Mouse (Mus musculus) liver, embryonic 13.5 days (tissue): Measurements from ENCODE around the gene Hoxb3. TPM values are rescaled to one million over a fixed set of nuclear protein-coding genes. Genes with fewer than 3 reads are reported as not detected.

Experiments
- ATAC-seq: fragments of 200-750 bp; cut with Nextera tagmentation; 2 replicates; pipeline ENCODE4 v1.8.0; 2017; ENCODE audit warnings: low read depth, mild to moderate bottlenecking, moderate number of reproducible peaks, moderate library complexity
- DNase-seq: peaks from one replicate; pipeline ENCODE4 v3.0.0; 2022
- H3K27ac ChIP-seq: fragments of 300-500 bp; sonication (generic); 2 replicates; pipeline ENCODE4 v1.5.1; 2015; ENCODE audit warnings: moderate library complexity, mild to moderate bottlenecking, inconsistent platforms
- H3K27me3 ChIP-seq: fragments of 300-500 bp; sonication (generic); 2 replicates; pipeline ENCODE4 v1.6.1; 2015; ENCODE audit warnings: mild to moderate bottlenecking, inconsistent platforms
- H3K36me3 ChIP-seq: fragments of 300-500 bp; sonication (generic); 2 replicates; pipeline ENCODE4 v1.6.1; 2015; ENCODE audit warnings: mild to moderate bottlenecking, inconsistent platforms
- H3K4me1 ChIP-seq: fragments of 300-500 bp; sonication (generic); replicated peaks from 2 replicates; pipeline ENCODE4 v1.6.1; 2015; ENCODE audit warnings: inconsistent platforms
- H3K4me2 ChIP-seq: fragments of 300-500 bp; sonication (generic); 2 replicates; pipeline ENCODE4 v1.6.1; 2015; ENCODE audit warnings: inconsistent platforms, mild to moderate bottlenecking, moderate library complexity
- H3K4me3 ChIP-seq: fragments of 300-500 bp; sonication (generic); replicated peaks from 2 replicates; pipeline ENCODE4 v1.5.1; 2015; ENCODE audit warnings: mild to moderate bottlenecking, inconsistent platforms
- H3K9ac ChIP-seq: fragments of 300-500 bp; sonication (generic); 2 replicates; pipeline ENCODE4 v1.6.1; 2015; ENCODE audit warnings: mild to moderate bottlenecking, inconsistent platforms
- H3K9me3 ChIP-seq: fragments of 300-500 bp; sonication (generic); replicated peaks from 2 replicates; pipeline ENCODE4 v1.6.1; 2016; ENCODE audit warnings: inconsistent platforms
- WGBS: fragments of 180-500 bp; shearing (Covaris S2); methylation state at CpG from one replicate; pipeline ENCODE4 v1.1.7; 2015; ENCODE audit not compliant: insufficient replicate concordance; 5-methylcytosine and 5-hydroxymethylcytosine counted together
- polyA plus RNA-seq: library from polyadenylated mRNA; unstranded; fragments of >200 nt; fragmentation: Nextera tagmentation; extraction: Ambion mirVana; gene quantifications from 2 replicates; pipeline ENCODE4 v1.2.1, GENCODE M21; 2015

Hoxb3 gene
- polyA plus RNA-seq, 1 experiment from 2014 or later, result 0.13 TPM

DNA sequence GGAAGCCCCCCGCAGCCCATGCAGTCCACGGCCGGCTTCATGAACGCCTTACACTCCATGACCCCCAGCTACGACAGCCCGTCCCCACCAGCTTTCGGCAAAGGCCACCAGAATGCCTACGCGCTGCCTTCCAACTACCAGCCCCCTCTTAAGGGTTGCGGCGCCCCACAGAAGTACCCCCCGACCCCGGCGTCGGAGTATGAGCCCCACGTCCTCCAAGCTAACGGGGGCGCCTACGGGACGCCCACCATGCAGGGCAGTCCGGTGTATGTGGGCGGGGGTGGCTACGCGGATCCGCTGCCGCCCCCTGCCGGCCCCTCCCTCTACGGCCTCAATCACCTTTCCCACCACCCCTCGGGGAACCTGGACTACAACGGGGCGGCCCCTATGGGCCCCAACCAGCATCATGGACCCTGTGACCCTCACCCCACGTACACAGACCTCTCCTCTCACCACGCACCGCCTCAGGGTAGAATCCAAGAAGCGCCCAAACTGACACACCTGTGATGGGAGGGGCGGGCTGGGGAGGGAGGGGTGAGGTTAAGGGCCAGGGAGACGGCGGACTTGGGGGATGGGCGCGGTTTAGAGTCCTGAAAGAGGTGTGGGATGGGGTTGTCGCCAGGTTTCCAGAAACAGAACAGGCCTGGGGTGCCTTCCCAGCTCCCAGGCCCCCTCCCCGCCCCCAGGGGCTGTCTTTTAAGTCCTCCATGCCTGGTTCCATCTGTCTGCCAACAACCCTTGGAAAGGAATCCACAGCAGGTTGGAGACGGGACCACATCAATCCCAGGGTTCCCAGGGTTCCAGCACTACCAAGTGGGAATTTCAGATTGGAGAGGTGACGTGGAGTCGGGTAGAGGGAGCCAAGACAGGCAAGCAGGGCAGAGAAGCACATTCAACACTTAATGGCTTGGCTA, 23.0 kb downstream of the Hoxb3 start:
- Histone ChIP-seq H3K4me1 (peaks cover 4% of the 10 kb centered on the region; the same call in 1 of the 2 replicates), H3K4me2 (peak overlapping the region; percentile 49), H3K9ac (no peak overlapping the region), H3K27me3 (peaks cover 97% of the 10 kb centered on the region), H3K27ac (no peak overlapping the region), H3K4me3 (peak overlapping the region; percentile 35), H3K9me3 (no peaks in the 10 kb centered on the region), H3K36me3 (no peaks in the 10 kb centered on the region)
- no peak for DNase-seq
- no peak for ATAC-seq
- 18% methylated on average over 45 of the region's 45 CpGs for WGBS

DNA sequence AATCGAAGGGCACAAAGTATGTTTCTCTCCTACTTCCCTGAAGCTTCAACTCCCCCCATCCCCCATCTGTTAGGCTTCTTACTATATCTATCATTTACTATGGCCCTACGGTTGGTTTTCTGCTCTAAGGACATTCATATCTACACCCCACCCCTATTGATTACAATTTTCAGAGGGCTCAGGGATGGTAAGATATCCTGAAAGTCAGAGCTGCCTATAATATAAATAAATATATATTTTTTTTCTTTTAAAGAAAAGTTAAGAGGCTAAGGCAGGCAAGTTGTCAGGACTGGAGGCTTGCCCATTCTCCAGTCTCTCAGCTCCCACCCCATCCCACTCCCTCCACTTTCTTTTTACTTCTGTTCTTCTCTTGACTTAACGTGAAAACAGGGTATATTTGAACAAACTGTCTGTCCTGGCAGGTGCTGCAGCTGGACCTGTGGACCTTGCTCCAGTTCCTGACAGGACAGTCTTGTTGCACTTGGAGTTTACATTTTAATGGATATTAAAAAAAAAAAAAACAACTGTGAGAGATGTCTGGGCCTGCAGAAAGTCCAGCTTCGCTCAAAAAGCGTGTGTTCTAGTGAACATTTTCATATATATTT, 23.9 kb downstream of the Hoxb3 start:
- Histone ChIP-seq H3K9me3 (no peaks in the 10 kb centered on the region), H3K4me1 (0 out of 2 replicates have a peak, but pooled peaks cover 4% of the 10 kb centered on the region), H3K4me3 (no peak overlapping the region), H3K9ac (no peak overlapping the region), H3K4me2 (no peak overlapping the region), H3K27me3 (peaks cover 97% of the 10 kb centered on the region), H3K36me3 (no peaks in the 10 kb centered on the region), H3K27ac (no peak overlapping the region)
- 53% methylated on average over 5 of the region's 5 CpGs for WGBS
- DNase-seq (no peak), ATAC-seq (no peak)

DNA sequence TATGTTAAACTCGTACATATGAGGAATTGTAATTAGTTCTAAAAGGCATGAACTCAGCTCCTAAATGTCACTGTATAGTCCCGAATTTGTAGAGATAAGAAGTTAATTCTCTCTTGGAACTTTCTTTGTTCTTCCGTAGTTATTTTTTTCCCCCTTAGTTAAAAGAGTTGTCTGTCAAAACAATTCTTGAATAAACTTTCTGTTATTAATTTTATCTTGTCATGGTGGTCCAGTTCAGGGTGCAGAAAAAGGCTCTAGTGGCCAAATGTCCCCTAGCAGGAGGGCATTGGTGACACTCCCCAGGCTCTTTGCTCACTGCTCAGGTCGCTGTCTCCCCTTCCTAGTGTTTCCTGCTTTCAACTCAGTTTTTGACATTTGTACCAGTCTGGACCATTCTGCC, 24.6 kb downstream of the Hoxb3 start:
- Histone ChIP-seq H3K4me1 (0 out of 2 replicates have a peak, but pooled peaks cover 4% of the 10 kb centered on the region), H3K27me3 (peaks cover 97% of the 10 kb centered on the region), H3K9ac (no peak overlapping the region), H3K27ac (no peak overlapping the region), H3K9me3 (no peaks in the 10 kb centered on the region), H3K36me3 (no peaks in the 10 kb centered on the region), H3K4me2 (no peak overlapping the region), H3K4me3 (no peak overlapping the region)
- 23% methylated on average over 4 of the region's 4 CpGs for WGBS
- DNase-seq, result no peak
- ATAC-seq, result no peak

DNA sequence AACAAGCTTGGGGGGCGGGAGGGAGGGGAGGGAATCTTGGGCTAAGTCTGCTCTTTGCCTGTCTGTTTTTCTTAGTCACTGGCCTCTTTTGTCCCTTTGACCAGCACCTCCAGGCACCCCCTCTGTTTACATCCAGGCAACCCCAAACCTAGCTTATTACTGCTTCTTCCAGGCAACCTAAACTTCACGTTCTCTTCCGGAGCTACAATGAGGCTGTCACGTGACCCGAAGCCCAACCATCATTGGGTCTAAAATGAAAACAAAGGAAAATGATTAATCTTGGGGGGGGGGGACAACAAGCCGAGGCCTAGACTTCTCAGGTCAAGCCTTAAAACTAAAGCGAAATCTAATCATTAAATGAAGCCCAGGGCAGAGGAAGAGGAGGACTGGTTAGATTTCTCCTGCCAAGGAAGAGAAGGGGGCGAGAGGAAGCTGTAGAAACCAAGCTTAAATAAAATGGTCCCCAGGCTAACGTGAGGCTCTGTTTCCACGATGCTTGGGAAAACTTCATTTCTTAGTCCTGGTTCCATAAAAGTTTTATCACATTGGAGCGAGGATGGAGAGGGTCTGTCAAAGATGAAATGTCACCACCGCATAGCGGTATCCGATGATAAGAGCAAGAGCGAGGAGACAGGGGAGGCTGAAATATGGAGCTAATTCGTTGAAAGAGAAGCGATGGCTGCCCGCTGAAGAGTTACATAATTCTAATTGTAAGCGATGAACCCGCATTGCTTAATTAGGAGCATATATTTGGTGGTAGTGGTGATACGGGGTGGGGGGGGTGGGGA, 25.2 kb downstream of the Hoxb3 start:
- Histone ChIP-seq H3K4me3 (no peak overlapping the region), H3K9me3 (no peaks in the 10 kb centered on the region), H3K9ac (no peak overlapping the region), H3K27me3 (peaks cover 97% of the 10 kb centered on the region), H3K4me2 (no peak overlapping the region), H3K4me1 (0 out of 2 replicates have a peak, but pooled peaks cover 4% of the 10 kb centered on the region), H3K27ac (no peak overlapping the region), H3K36me3 (no peaks in the 10 kb centered on the region)
- ATAC-seq, result no peak
- no peak for DNase-seq
- 21% methylated on average over 21 of the region's 21 CpGs for WGBS

DNA sequence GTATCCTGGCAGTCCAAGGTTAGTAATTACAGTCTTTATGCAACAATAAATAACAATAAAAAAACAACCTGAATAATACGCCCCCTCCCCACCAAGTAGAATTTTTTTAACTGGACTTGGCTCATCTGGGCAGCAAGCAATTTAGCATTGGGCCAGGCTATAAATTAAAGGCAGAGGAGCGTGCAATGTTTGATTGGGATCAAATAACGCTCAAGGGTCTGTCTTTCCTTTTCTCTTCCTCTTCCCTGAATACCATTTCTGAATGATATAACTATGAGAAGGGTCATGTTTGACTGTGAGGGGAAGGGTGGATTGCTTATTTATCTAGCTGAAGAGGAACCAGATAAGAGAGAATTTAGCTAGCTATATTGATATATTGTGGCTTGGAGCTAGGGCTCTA, 25.9 kb downstream of the Hoxb3 start:
- H3K4me2 ChIP-seq, result no peak overlapping the region
- H3K36me3 ChIP-seq, result no peaks in the 10 kb centered on the region
- no peak overlapping the region for H3K27ac ChIP-seq
- 56% methylated on average over 3 of the region's 3 CpGs for WGBS
- peaks cover 96% of the 10 kb centered on the region for H3K27me3 ChIP-seq
- ATAC-seq (no peak), DNase-seq (no peak)
- H3K9ac ChIP-seq, result no peak overlapping the region
- H3K9me3 ChIP-seq, result no peaks in the 10 kb centered on the region
- 0 out of 2 replicates have a peak, but pooled peaks cover 4% of the 10 kb centered on the region for H3K4me1 ChIP-seq
- H3K4me3 ChIP-seq, result no peak overlapping the region

DNA sequence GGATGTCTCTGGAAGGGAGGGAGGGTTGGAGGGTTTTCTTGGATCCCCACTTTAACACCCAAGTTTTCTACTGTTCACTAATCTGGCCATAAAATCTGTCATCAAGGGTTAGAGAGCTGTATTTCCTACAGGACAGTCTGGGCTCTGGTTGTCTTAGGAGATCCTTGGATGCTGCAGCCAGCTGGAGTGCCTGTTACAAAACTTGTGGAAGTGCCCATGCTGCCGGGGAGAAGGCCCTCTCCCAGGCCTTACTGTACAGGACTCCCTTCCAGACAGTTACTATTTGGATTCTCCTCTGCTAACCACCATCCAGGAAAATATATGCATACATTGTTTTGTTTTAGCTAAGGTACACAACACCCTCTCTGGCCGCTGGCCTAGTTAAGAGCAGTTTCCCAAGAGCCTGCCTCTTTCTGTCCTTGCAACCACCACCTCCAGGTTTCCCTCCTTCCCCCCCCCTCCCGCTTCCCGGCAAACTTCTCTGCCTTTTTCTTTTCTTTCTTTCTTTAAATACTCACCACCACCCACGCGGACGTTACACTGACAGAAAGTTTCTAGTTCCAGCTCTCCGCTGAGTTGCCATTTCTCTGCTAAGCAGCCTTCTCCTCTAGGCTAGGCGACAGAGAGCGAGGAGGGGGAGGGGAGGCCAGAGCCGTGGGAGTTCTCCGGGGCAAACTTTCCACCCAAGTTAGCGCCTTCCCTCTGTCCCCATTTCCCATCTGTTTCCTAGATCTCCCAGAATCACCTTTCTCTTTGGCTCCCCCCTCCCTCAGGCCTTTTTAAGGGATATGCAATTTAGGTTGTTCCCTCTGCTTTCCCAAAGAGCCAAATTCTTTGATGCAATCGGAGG, 26.6 kb downstream of the Hoxb3 start:
- 0 out of 2 replicates have a peak, but pooled peaks cover 4% of the 10 kb centered on the region for H3K4me1 ChIP-seq
- H3K27me3 ChIP-seq, result peaks cover 96% of the 10 kb centered on the region
- ATAC-seq (no peak), DNase-seq (no peak)
- 30% methylated on average over 14 of the region's 14 CpGs for WGBS
- H3K36me3 ChIP-seq, result no peaks in the 10 kb centered on the region
- no peaks in the 10 kb centered on the region for H3K9me3 ChIP-seq
- no peak overlapping the region for H3K4me3 ChIP-seq
- H3K27ac ChIP-seq, result no peak overlapping the region
- H3K9ac ChIP-seq, result no peak overlapping the region
- no peak overlapping the region for H3K4me2 ChIP-seq

DNA sequence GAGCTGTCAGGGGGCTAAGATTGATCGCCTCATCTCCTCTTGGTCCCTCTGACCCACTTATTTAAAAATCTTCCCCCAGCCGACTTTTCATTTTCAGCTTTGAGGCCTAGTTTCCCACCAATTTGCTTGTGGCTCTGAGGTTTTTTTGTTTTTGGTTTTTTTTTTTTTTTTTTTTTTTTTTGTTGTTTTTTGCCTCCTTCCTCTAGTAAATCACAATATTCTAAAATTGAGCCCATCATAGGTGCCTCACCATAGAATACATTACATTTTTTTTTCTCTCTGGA, 27.2 kb downstream of the Hoxb3 start, which contains the start of gene Hoxb2:
TSS of gene Hoxb2 (plus strand) at position 185 of the 284 bp plus-strand sequence.
- no peak for ATAC-seq
- Histone ChIP-seq H3K9me3 (no peaks in the 10 kb centered on the region), H3K36me3 (no peaks in the 10 kb centered on the region), H3K4me2 (no peak within 1 kb of the TSS), H3K4me3 (no peak within 1 kb of the TSS), H3K27ac (no peak within 1 kb of the TSS), H3K9ac (no peak within 1 kb of the TSS), H3K4me1 (0 out of 2 replicates have a peak, but pooled peaks cover 4% of the 10 kb centered on the region), H3K27me3 (peaks cover 96% of the 10 kb centered on the region)
- no peak for DNase-seq
- 29% methylated on average over 2 of the region's 2 CpGs for WGBS

DNA sequence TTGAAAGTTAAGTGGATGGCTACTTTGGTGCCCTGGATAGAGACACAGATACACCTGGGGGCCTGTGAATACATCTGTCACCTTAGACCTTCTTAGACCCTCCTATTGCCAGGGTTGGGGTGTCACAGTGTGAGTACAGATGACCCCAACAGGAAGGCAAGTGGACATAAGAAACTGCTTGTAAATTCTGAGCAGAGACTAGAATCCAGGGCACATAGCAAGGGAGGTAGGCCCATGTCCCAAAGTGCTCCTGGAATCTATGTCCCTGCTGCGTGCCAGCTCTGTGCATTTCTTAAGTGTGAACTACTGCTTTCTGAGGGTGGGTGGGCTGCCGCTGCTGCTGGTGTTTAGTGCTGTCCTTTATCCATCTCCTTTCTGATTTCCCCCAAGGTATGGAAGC, 27.7 kb downstream of the Hoxb3 start:
- Histone ChIP-seq H3K36me3 (no peaks in the 10 kb centered on the region), H3K4me1 (0 out of 2 replicates have a peak, but pooled peaks cover under 1% of the 10 kb centered on the region), H3K27ac (no peak overlapping the region), H3K4me3 (no peak overlapping the region), H3K9ac (no peak overlapping the region), H3K27me3 (peaks cover 94% of the 10 kb centered on the region), H3K4me2 (no peak overlapping the region), H3K9me3 (no peaks in the 10 kb centered on the region)
- DNase-seq (no peak), ATAC-seq (no peak)
- 59% methylated on average over 2 of the region's 2 CpGs for WGBS

DNA sequence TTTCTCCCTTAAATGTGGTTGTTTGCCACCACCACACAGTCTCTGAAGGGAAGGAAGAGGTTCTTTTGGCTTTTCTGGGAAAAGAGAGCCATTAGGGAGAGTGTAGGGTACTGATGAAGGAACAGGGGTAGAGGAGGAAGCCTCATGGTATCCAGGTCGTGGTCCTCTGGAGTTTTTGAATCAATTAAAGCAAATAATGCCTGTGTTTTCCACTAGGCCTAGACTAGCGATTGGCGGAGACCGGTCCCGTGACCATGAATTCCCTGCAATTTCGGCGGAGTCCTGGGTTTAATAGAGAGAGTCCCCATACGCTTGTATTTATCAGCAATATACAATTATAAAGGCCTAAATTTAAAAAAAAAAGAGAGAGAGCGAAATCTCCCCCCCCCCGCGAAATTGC, 28.2 kb downstream of the Hoxb3 start:
- no peaks in the 10 kb centered on the region for H3K36me3 ChIP-seq
- peaks cover 94% of the 10 kb centered on the region for H3K27me3 ChIP-seq
- ATAC-seq, result no peak
- WGBS, result 20% methylated on average over 11 of the region's 11 CpGs
- H3K27ac ChIP-seq, result no peak overlapping the region
- H3K4me3 ChIP-seq, result no peak overlapping the region
- no peak overlapping the region for H3K9ac ChIP-seq
- no peak overlapping the region for H3K4me2 ChIP-seq
- H3K4me1 ChIP-seq, result no peaks in the 10 kb centered on the region
- H3K9me3 ChIP-seq, result no peaks in the 10 kb centered on the region
- DNase-seq, result no peak

DNA sequence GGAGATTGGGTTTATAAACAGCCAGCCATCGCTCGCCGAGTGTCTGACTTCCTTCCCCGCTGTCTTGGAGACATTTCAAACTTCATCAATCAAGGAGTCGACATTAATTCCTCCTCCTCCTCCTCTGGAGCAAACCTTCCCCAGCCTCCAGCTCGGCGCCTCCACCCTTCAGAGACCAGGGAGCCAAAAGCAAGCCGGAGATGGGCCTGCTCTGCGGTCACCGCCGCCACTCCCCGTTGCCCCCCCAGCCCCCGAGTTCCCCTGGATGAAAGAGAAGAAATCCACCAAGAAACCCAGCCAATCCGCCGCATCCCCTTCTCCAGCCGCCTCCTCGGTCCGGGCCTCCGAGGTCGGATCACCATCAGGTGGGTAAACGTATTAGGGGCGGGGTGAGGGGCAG, 28.7 kb downstream of the Hoxb3 start:
- ATAC-seq (no peak), DNase-seq (no peak)
- H3K4me3 ChIP-seq, result peak overlapping the region; percentile 50
- peak overlapping the region; percentile 61 for H3K27ac ChIP-seq
- H3K9ac ChIP-seq, result peak overlapping the region; percentile 56; the same call in 1 of the 2 replicates
- H3K4me2 ChIP-seq, result peak overlapping the region; percentile 42; the same call in 1 of the 2 replicates
- H3K4me1 ChIP-seq, result no peaks in the 10 kb centered on the region
- no peaks in the 10 kb centered on the region for H3K9me3 ChIP-seq
- no peaks in the 10 kb centered on the region for H3K36me3 ChIP-seq
- 2% methylated on average over 22 of the region's 22 CpGs for WGBS
- H3K27me3 ChIP-seq, result peaks cover 94% of the 10 kb centered on the region
